Mouse (Mus musculus) lung, embryonic 15.5 days (tissue): ENCODE measurements around the gene Pgm3. TPM values are rescaled to one million over a fixed set of nuclear protein-coding genes. Genes with fewer than 3 reads are reported as not detected.
"Not testable (repeated sequence)": the region's sequence is repeated elsewhere in the genome, so short reads cannot be mapped to it uniquely, and the experiment has no call there.

Experiments used
- ATAC-seq: fragments of 200-750 bp; cut with Nextera tagmentation; 2 replicates; pipeline ENCODE4 v1.8.0; 2017; ENCODE audit warnings: moderate number of reproducible peaks, borderline replicate concordance; ENCODE audit not compliant: low FRiP score, low TSS enrichment; ENCODE audit errors: extremely low read depth
- H3K27ac ChIP-seq: fragments of 300-500 bp; sonication (generic); 2 replicates; pipeline ENCODE4 v1.5.1; 2015; ENCODE audit warnings: moderate library complexity, mild to moderate bottlenecking, inconsistent platforms
- H3K27me3 ChIP-seq: fragments of 300-500 bp; sonication (generic); 2 replicates; pipeline ENCODE4 v1.6.1; 2015; ENCODE audit warnings: inconsistent platforms
- H3K36me3 ChIP-seq: fragments of 300-500 bp; sonication (generic); 2 replicates; pipeline ENCODE4 v1.6.1; 2015; ENCODE audit warnings: inconsistent platforms
- H3K4me1 ChIP-seq: fragments of 300-500 bp; sonication (generic); 2 replicates; pipeline ENCODE4 v1.6.1; 2015; ENCODE audit warnings: inconsistent platforms
- H3K4me2 ChIP-seq: fragments of 300-500 bp; sonication (generic); 2 replicates; pipeline ENCODE4 v1.6.1; 2015; ENCODE audit warnings: inconsistent platforms, mild to moderate bottlenecking, moderate library complexity
- H3K4me3 ChIP-seq: fragments of 300-500 bp; sonication (generic); 2 replicates; pipeline ENCODE4 v1.5.1; 2015; ENCODE audit warnings: mild to moderate bottlenecking, inconsistent platforms
- H3K9ac ChIP-seq: fragments of 300-500 bp; sonication (generic); 2 replicates; pipeline ENCODE4 v1.6.1; 2015; ENCODE audit warnings: inconsistent platforms
- H3K9me3 ChIP-seq: fragments of 300-500 bp; sonication (generic); 2 replicates; pipeline ENCODE4 v1.6.1; 2016; ENCODE audit warnings: inconsistent platforms
- WGBS: fragments of 180-500 bp; shearing (Covaris S2); methylation state at CpG from one replicate; pipeline ENCODE4 v1.1.7; 2015; 5-methylcytosine and 5-hydroxymethylcytosine counted together
- polyA plus RNA-seq: library from polyadenylated mRNA; unstranded; fragments of >200 nt; fragmentation: Nextera tagmentation; extraction: Ambion mirVana; gene quantifications from 2 replicates; pipeline ENCODE4 v1.2.1, GENCODE M21; 2015

Pgm3 gene
- 40.6 and 41.2 TPM in 2 replicates for polyA plus RNA-seq

- H3K9ac ChIP-seq = peak within 1 kb of the TSS; percentile 69
- H3K27me3 ChIP-seq = no peaks in the 10 kb centered on the region
- peak; percentile 99 for ATAC-seq
- WGBS = under 1% methylated on average over 59 of the region's 59 CpGs
- peak within 1 kb of the TSS; percentile 77 for H3K27ac ChIP-seq
- peaks cover 20% of the 10 kb centered on the region for H3K4me1 ChIP-seq
- no peaks in the 10 kb centered on the region for H3K9me3 ChIP-seq
- H3K4me2 ChIP-seq = peak within 1 kb of the TSS; percentile 99
- H3K4me3 ChIP-seq = peak within 1 kb of the TSS; percentile 74
- peaks cover 14% of the 10 kb centered on the region; the same call in 1 of the 2 replicates for H3K36me3 ChIP-seq
Measured at GRCm38 (mm10) chr9:86571540-86572135, at the start of gene Pgm3, which contains the start of gene Rwdd2a. Gene Pgm3, minus strand, starts transcription at chr9:86571842. Gene Rwdd2a, plus strand, starts transcription at chr9:86571991.

- Histone ChIP-seq H3K9me3 (no peaks in the 10 kb centered on the region), H3K4me2 (no peak overlapping the region), H3K27me3 (no peaks in the 10 kb centered on the region), H3K36me3 (no peaks in the 10 kb centered on the region), H3K27ac (no peak overlapping the region), H3K4me3 (no peak overlapping the region), H3K4me1 (peaks cover 7% of the 10 kb centered on the region; the same call in 1 of the 2 replicates), H3K9ac (no peak overlapping the region)
- no peak for ATAC-seq
- 70% methylated on average over 10 of the region's 10 CpGs for WGBS
Measured at GRCm38 (mm10) chr9:86619341-86620139, 47.9 kb upstream of the Pgm3 start.

- peak; percentile 42; the same call in 1 of the 2 replicates for ATAC-seq
- Histone ChIP-seq H3K27ac (no peak overlapping the region), H3K4me3 (no peak overlapping the region), H3K9me3 (no peaks in the 10 kb centered on the region), H3K27me3 (no peaks in the 10 kb centered on the region), H3K9ac (no peak overlapping the region), H3K4me1 (peaks cover 7% of the 10 kb centered on the region; the same call in 1 of the 2 replicates), H3K4me2 (no peak overlapping the region), H3K36me3 (no peaks in the 10 kb centered on the region)
- 33% methylated on average over 7 of the region's 7 CpGs for WGBS
Measured at GRCm38 (mm10) chr9:86617837-86618492, 46.3 kb upstream of the Pgm3 start.

- H3K4me1 ChIP-seq = peaks cover 7% of the 10 kb centered on the region; the same call in 1 of the 2 replicates
- no peak overlapping the region for H3K4me2 ChIP-seq
- no peaks in the 10 kb centered on the region for H3K36me3 ChIP-seq
- no peak for ATAC-seq
- H3K4me3 ChIP-seq = no peak overlapping the region
- no peaks in the 10 kb centered on the region for H3K27me3 ChIP-seq
- 68% methylated on average over 1 of the region's 1 CpGs for WGBS
- no peaks in the 10 kb centered on the region for H3K9me3 ChIP-seq
- no peak overlapping the region for H3K27ac ChIP-seq
- no peak overlapping the region for H3K9ac ChIP-seq
Measured at GRCm38 (mm10) chr9:86615765-86616164, 44.1 kb upstream of the Pgm3 start.

GRCm38 (mm10) chr9:86612091-86612490, 40.4 kb upstream of the Pgm3 start:
- H3K9ac ChIP-seq = no peak overlapping the region
- H3K27me3 ChIP-seq = no peaks in the 10 kb centered on the region
- 87% methylated on average over 4 of the region's 4 CpGs for WGBS
- H3K4me2 ChIP-seq = no peak overlapping the region
- H3K4me3 ChIP-seq = no peak overlapping the region
- no peak for ATAC-seq
- no peaks in the 10 kb centered on the region for H3K36me3 ChIP-seq
- H3K9me3 ChIP-seq = no peaks in the 10 kb centered on the region
- H3K4me1 ChIP-seq = peaks cover 6% of the 10 kb centered on the region; the same call in 1 of the 2 replicates
- H3K27ac ChIP-seq = no peak overlapping the region

- peak; percentile 92 for ATAC-seq
- Histone ChIP-seq H3K27ac (peak overlapping the region; percentile 62), H3K4me1 (peaks cover 20% of the 10 kb centered on the region), H3K4me2 (0 out of 2 replicates have a peak overlapping the region, but pooled peaks have one; percentile 1), H3K9me3 (no peaks in the 10 kb centered on the region), H3K9ac (no peak overlapping the region), H3K4me3 (no peak overlapping the region), H3K27me3 (no peaks in the 10 kb centered on the region), H3K36me3 (no peaks in the 10 kb centered on the region)
- 44% methylated on average over 6 of the region's 6 CpGs for WGBS
Measured at GRCm38 (mm10) chr9:86605776-86606175, 34.1 kb upstream of the Pgm3 start.

- peak; percentile 77 for ATAC-seq
- H3K27ac ChIP-seq = no peak overlapping the region
- no peaks in the 10 kb centered on the region for H3K36me3 ChIP-seq
- no peaks in the 10 kb centered on the region for H3K27me3 ChIP-seq
- peaks cover 11% of the 10 kb centered on the region for H3K4me1 ChIP-seq
- no peaks in the 10 kb centered on the region for H3K9me3 ChIP-seq
- WGBS = 21% methylated on average over 8 of the region's 8 CpGs
- no peak overlapping the region for H3K4me2 ChIP-seq
- H3K4me3 ChIP-seq = no peak overlapping the region
- H3K9ac ChIP-seq = no peak overlapping the region
Measured at GRCm38 (mm10) chr9:86599723-86600303, 28.2 kb upstream of the Pgm3 start.

- H3K9ac ChIP-seq, H3K4me2 ChIP-seq, H3K36me3 ChIP-seq, H3K4me3 ChIP-seq, H3K27ac ChIP-seq, H3K9me3 ChIP-seq, H3K27me3 ChIP-seq, ATAC-seq: not testable (repeated sequence)
- H3K4me1 ChIP-seq = peaks cover 26% of the 10 kb centered on the region
Measured at GRCm38 (mm10) chr9:86596983-86597382, 25.3 kb upstream of the Pgm3 start.

- ATAC-seq = peak; percentile 69
- 9% methylated on average over 10 of the region's 10 CpGs for WGBS
- H3K27me3 ChIP-seq, H3K9ac ChIP-seq, H3K27ac ChIP-seq, H3K4me3 ChIP-seq, H3K9me3 ChIP-seq, H3K36me3 ChIP-seq, H3K4me2 ChIP-seq: not testable (repeated sequence)
- H3K4me1 ChIP-seq = peaks cover 19% of the 10 kb centered on the region
Measured at GRCm38 (mm10) chr9:86594357-86594767, 22.7 kb upstream of the Pgm3 start.

GRCm38 (mm10) chr9:86592676-86593668, 21.3 kb upstream of the Pgm3 start:
- H3K36me3 ChIP-seq = no peaks in the 10 kb centered on the region
- no peak overlapping the region for H3K4me2 ChIP-seq
- H3K27ac ChIP-seq = no peak overlapping the region
- H3K9ac ChIP-seq = no peak overlapping the region
- H3K9me3 ChIP-seq = no peaks in the 10 kb centered on the region
- peaks cover 18% of the 10 kb centered on the region for H3K4me1 ChIP-seq
- WGBS = 74% methylated on average over 19 of the region's 19 CpGs
- no peak overlapping the region for H3K4me3 ChIP-seq
- ATAC-seq = no peak
- H3K27me3 ChIP-seq = no peaks in the 10 kb centered on the region
